Mouse (Mus musculus) CH12.LX (cell line): ENCODE data around the gene Olfr1022. TPM values are rescaled to one million over a fixed set of nuclear protein-coding genes. Genes with fewer than 3 reads are reported as not detected.

ENCODE experiments used
- DNase-seq: peaks from one replicate; pipeline ENCODE4 v3.0.0-alpha.2; 2013; ENCODE audit errors: extremely low read depth
- H3K27ac ChIP-seq: 2 replicates; pipeline ENCODE4 v1.5.1; 2012; ENCODE audit warnings: low read depth, mild to moderate bottlenecking, control low read depth, moderate library complexity; ENCODE audit not compliant: insufficient read depth
- H3K27me3 ChIP-seq: replicated peaks from 2 replicates; pipeline ENCODE3; 2012; ENCODE audit warnings: inconsistent platforms
- H3K36me3 ChIP-seq, 2 experiments: replicated peaks in 1 of 2; 2 replicates each; pipeline versions ENCODE3 to v1.6.1; 2012; ENCODE audit warnings: inconsistent platforms in 1 of 2, low read length in 1 of 2, mild to moderate bottlenecking in 1 of 2, mixed read lengths in 1 of 2, moderate library complexity in 1 of 2; ENCODE audit not compliant: control insufficient read depth in 1 of 2, insufficient read depth in 1 of 2
- H3K4me1 ChIP-seq, 2 experiments: 2 replicates each; pipeline ENCODE4 v1.6.1; 2012; ENCODE audit warnings: inconsistent platforms in 1 of 2, moderate library complexity in 1 of 2; ENCODE audit not compliant: insufficient read depth in 2 of 2, control insufficient read depth in 1 of 2
- H3K4me2 ChIP-seq: 2 replicates; pipeline ENCODE4 v1.6.1; 2012; ENCODE audit warnings: low read depth, mild to moderate bottlenecking, control low read depth; ENCODE audit not compliant: poor library complexity, insufficient read depth, severe bottlenecking
- H3K4me3 ChIP-seq, 3 experiments: fragments of 150-350 bp in 1 of 3; sonication (generic) in 1 of 3; replicated peaks in 1 of 3; 2 replicates each; pipeline versions ENCODE3 to v1.5.1; 2011 to 2012; ENCODE audit warnings: low read depth in 2 of 3, low read length in 2 of 3, mild to moderate bottlenecking in 2 of 3, moderate library complexity in 2 of 3, control low read depth in 1 of 3, improper control_type of control experiment in 1 of 3, inconsistent platforms in 1 of 3, mixed read lengths in 1 of 3; ENCODE audit not compliant: poor library complexity in 1 of 3
- H3K79me2 ChIP-seq: replicated peaks from 2 replicates; pipeline ENCODE4 v1.6.1; 2012; ENCODE audit warnings: mild to moderate bottlenecking, moderate library complexity; ENCODE audit not compliant: control insufficient read depth, poor library complexity, insufficient read depth, severe bottlenecking; ENCODE audit errors: extremely low read depth
- H3K9ac ChIP-seq: 2 replicates; pipeline ENCODE4 v1.6.1; 2012; ENCODE audit warnings: low read depth, mild to moderate bottlenecking, control low read depth, moderate library complexity; ENCODE audit not compliant: insufficient read depth
- H3K9me3 ChIP-seq: replicated peaks from 2 replicates; pipeline ENCODE3; 2012; ENCODE audit warnings: low read length, inconsistent platforms, mixed read lengths
- CHD2 ChIP-seq: IDR thresholded peaks from 2 replicates; pipeline ENCODE4 v1.6.1; 2011; ENCODE audit warnings: low read length, improper control_type of control experiment
- CTCF ChIP-seq, 2 experiments: IDR thresholded peaks in 1 of 2; conservative IDR thresholded peaks in 1 of 2; 2 replicates each; pipeline ENCODE4 v1.5.1; 2011 to 2012; ENCODE audit warnings: low read depth in 2 of 2, low read length in 2 of 2, improper control_type of control experiment in 1 of 2, inconsistent platforms in 1 of 2, mild to moderate bottlenecking in 1 of 2, moderate library complexity in 1 of 2
- E2F4 ChIP-seq: IDR thresholded peaks from 2 replicates; pipeline ENCODE4 v1.6.1; 2011; ENCODE audit warnings: low read depth, low read length, improper control_type of control experiment; ENCODE audit not compliant: insufficient replicate concordance
- ETS1 ChIP-seq: conservative IDR thresholded peaks from 2 replicates; pipeline ENCODE4 v1.6.1; 2012; ENCODE audit warnings: low read depth, mild to moderate bottlenecking, inconsistent platforms, low read length, improper control_type of control experiment, moderate library complexity
- GABPA ChIP-seq: IDR thresholded peaks from 2 replicates; pipeline ENCODE4 v1.6.1; 2012; ENCODE audit warnings: low read depth, low read length, improper control_type of control experiment, inconsistent platforms; ENCODE audit not compliant: insufficient replicate concordance
- IRF4 ChIP-seq: IDR thresholded peaks from 2 replicates; pipeline ENCODE4 v1.6.1; 2014; ENCODE audit warnings: low read depth, mild to moderate bottlenecking, inconsistent platforms, low read length, improper control_type of control experiment
- JUN ChIP-seq: IDR thresholded peaks from 2 replicates; pipeline ENCODE4 v1.6.1; 2011; ENCODE audit warnings: low read depth, mild to moderate bottlenecking, low read length, improper control_type of control experiment, moderate library complexity; ENCODE audit not compliant: insufficient read depth
- KAT2A ChIP-seq: IDR thresholded peaks from 2 replicates; pipeline ENCODE4 v1.6.1; 2012; ENCODE audit warnings: low read length, improper control_type of control experiment, inconsistent platforms; ENCODE audit not compliant: insufficient replicate concordance
- MAZ ChIP-seq: IDR thresholded peaks from 2 replicates; pipeline ENCODE4 v1.6.1; 2012; ENCODE audit warnings: low read depth, mild to moderate bottlenecking, inconsistent platforms, low read length, improper control_type of control experiment, moderate library complexity
- MEF2A ChIP-seq: IDR thresholded peaks from 2 replicates; pipeline ENCODE4 v1.6.1; 2014; ENCODE audit warnings: low read depth, mild to moderate bottlenecking, inconsistent platforms, low read length, improper control_type of control experiment, borderline replicate concordance
- MYC ChIP-seq: IDR thresholded peaks from 2 replicates; pipeline ENCODE4 v1.6.1; 2011; ENCODE audit warnings: low read depth, mild to moderate bottlenecking, improper control_type of control experiment, low read length
- NELFE ChIP-seq: IDR thresholded peaks from 2 replicates; pipeline ENCODE4 v1.6.1; 2011; ENCODE audit warnings: low read depth, low read length, improper control_type of control experiment
- NRF1 ChIP-seq: IDR thresholded peaks from 2 replicates; pipeline ENCODE4 v1.6.1; 2014; ENCODE audit warnings: low read depth, mild to moderate bottlenecking, inconsistent platforms, low read length, improper control_type of control experiment, moderate library complexity
- PAX5 ChIP-seq: IDR thresholded peaks from 2 replicates; pipeline ENCODE4 v1.6.1; 2012; ENCODE audit warnings: low read length, inconsistent platforms, mixed read lengths
- POLR2A ChIP-seq: IDR thresholded peaks from 2 replicates; pipeline ENCODE4 v1.6.1; 2011; ENCODE audit warnings: low read depth, mild to moderate bottlenecking, improper control_type of control experiment, low read length
- RAD21 ChIP-seq: IDR thresholded peaks from 2 replicates; pipeline ENCODE4 v1.6.1; 2011; ENCODE audit warnings: low read depth, mild to moderate bottlenecking, low read length, improper control_type of control experiment, moderate library complexity
- RCOR1 ChIP-seq: conservative IDR thresholded peaks from 2 replicates; pipeline ENCODE4 v1.6.1; 2012; ENCODE audit warnings: low read depth, mild to moderate bottlenecking, inconsistent platforms, low read length, improper control_type of control experiment
- SMC3 ChIP-seq: IDR thresholded peaks from 2 replicates; pipeline ENCODE4 v1.6.1; 2011; ENCODE audit warnings: low read depth, low read length, improper control_type of control experiment
- TBP ChIP-seq: conservative IDR thresholded peaks from 2 replicates; pipeline ENCODE4 v1.6.1; 2011; ENCODE audit warnings: low read depth, low read length, improper control_type of control experiment
- TCF12 ChIP-seq: IDR thresholded peaks from 2 replicates; pipeline ENCODE4 v1.6.1; 2014; ENCODE audit warnings: low read depth, mild to moderate bottlenecking, inconsistent platforms, low read length, improper control_type of control experiment
- UBTF ChIP-seq: IDR thresholded peaks from 2 replicates; pipeline ENCODE4 v1.6.1; 2012; ENCODE audit warnings: low read depth, mild to moderate bottlenecking, inconsistent platforms, low read length, improper control_type of control experiment, moderate library complexity
- ZMIZ1 ChIP-seq: IDR thresholded peaks from 2 replicates; pipeline ENCODE4 v1.6.1; 2012; ENCODE audit warnings: low read depth, mild to moderate bottlenecking, inconsistent platforms, low read length, improper control_type of control experiment
- dilution Hi-C: fragments of 300-500 bp; cut with MboI; formaldehyde crosslinking; loops from 2 replicates; pipeline ENCODE4 v1.14.3; 2020; ENCODE audit warnings: low sequenced_read_pairs; ENCODE audit not compliant: extremely low pct_unique_long_range_greater_than_20kb, extremely low pct_ligation_motif_present
- in situ Hi-C: fragments of 300-500 bp; cut with MboI; formaldehyde crosslinking; loops from 3 replicates; pipeline ENCODE4 v1.14.3; 2019; ENCODE audit warnings: low sequenced_read_pairs, low pct_ligation_motif_present, low pct_unique_long_range_greater_than_20kb, mixed read lengths
- polyA plus RNA-seq: library from polyadenylated mRNA; unstranded; fragments of >175 nt; gene quantifications from 2 replicates; pipeline ENCODE4 v1.2.1, GENCODE M21; 2012; ENCODE audit warnings: low read depth; ENCODE audit not compliant: insufficient read length
- total RNA-seq, 2 experiments: library from RNA; depleted of rRNA; stranded (reverse); fragments of 300-350 nt in 1 of 2; fragments of >200 nt in 1 of 2; gene quantifications; 2 replicates each; pipeline ENCODE4 v1.2.3; 2012 to 2014

Gene Olfr1022
- total and polyA plus RNA-seq, 3 experiments, result not detected

- no peaks in the 10 kb centered on the region for H3K4me1 ChIP-seq
- no peak within 1 kb of the TSS for H3K4me2 ChIP-seq
- H3K27ac ChIP-seq, result no peak within 1 kb of the TSS
- dilution Hi-C loops (no loop called here), in situ Hi-C loops (no loop called here)
- no peak within 1 kb of the TSS for H3K4me3 ChIP-seq
- DNase-seq, result no peak
- H3K9ac ChIP-seq, result no peak within 1 kb of the TSS
- TF ChIP-seq MEF2A, result no peak
- no peak for TF ChIP-seq POLR2A
- TF ChIP-seq TBP, result no peak
- no peaks in the 10 kb centered on the region for H3K79me2 ChIP-seq
- peaks cover 25% of the 10 kb centered on the region for H3K9me3 ChIP-seq
- H3K36me3 ChIP-seq, result no peaks in the 10 kb centered on the region
- H3K27me3 ChIP-seq, result no peaks in the 10 kb centered on the region
Measured at GRCm38 (mm10) chr2:85904952-85905351, 36.6 kb downstream of the Olfr1022 start, which contains the start of gene Olfr1024. Gene Olfr1024, minus strand, starts transcription at chr2:85905052.

DNA sequence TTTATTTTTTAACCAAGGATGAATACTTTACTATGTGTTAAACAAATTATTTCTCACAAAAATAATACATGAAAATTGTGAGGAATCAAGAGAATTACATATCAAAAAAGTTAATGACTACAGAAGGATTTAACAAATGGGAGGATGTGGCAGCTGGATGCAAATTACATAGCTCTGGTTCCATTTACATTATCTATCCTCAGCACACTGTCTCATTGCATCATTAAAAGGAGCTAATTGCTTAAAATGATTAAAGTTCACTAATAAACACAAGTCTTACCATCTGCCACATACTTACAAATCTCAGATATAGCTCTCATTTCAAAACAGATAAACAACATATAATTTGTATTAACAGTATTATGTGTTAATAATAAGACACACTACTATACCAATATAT lies 44.8 kb downstream of the Olfr1022 start:
- no peaks in the 10 kb centered on the region for H3K36me3 ChIP-seq
- H3K9me3 ChIP-seq, result peaks cover 11% of the 10 kb centered on the region
- no peak overlapping the region for H3K9ac ChIP-seq
- no peak overlapping the region for H3K4me3 ChIP-seq
- in situ Hi-C loops, result no loop called here
- no peak overlapping the region for H3K4me2 ChIP-seq
- no peaks in the 10 kb centered on the region for H3K27me3 ChIP-seq
- no peak for TF ChIP-seq TCF12
- no peak for TF ChIP-seq E2F4
- no peak for TF ChIP-seq SMC3
- no peak for TF ChIP-seq GABPA
- no peak for TF ChIP-seq CTCF (conservative IDR thresholded peaks at IDR 0.05 in 1 of 2, IDR thresholded peaks at IDR 0.05 in 1 of 2; ENCODE audit: low read depth in 2 of 2, low read length in 2 of 2)
- TF ChIP-seq MYC, result no peak
- no peak for TF ChIP-seq PAX5
- TF ChIP-seq CHD2, result no peak
- TF ChIP-seq UBTF, result no peak
- no peak for TF ChIP-seq RAD21
- no peak for DNase-seq
- no peak overlapping the region for H3K27ac ChIP-seq
- no peaks in the 10 kb centered on the region for H3K79me2 ChIP-seq
- H3K4me1 ChIP-seq, result no peaks in the 10 kb centered on the region
- dilution Hi-C loops, result no loop called here

- Histone ChIP-seq H3K9me3 (peaks cover 7% of the 10 kb centered on the region), H3K79me2 (no peaks in the 10 kb centered on the region), H3K27me3 (no peaks in the 10 kb centered on the region), H3K9ac (no peak within 1 kb of the TSS), H3K4me1 (no peaks in the 10 kb centered on the region), H3K4me2 (no peak within 1 kb of the TSS), H3K36me3 (no peaks in the 10 kb centered on the region), H3K4me3 (no peak within 1 kb of the TSS), H3K27ac (no peak within 1 kb of the TSS)
- DNase-seq, result no peak
- dilution Hi-C loops (no loop called here), in situ Hi-C loops (no loop called here)
- no peak for TF ChIP-seq TCF12
- no peak for TF ChIP-seq ZMIZ1
- TF ChIP-seq ETS1, result no peak
- TF ChIP-seq CHD2, result no peak
- no peak for TF ChIP-seq JUN
- TF ChIP-seq MAZ, result no peak
- TF ChIP-seq NELFE, result no peak
- no peak for TF ChIP-seq RCOR1
- TF ChIP-seq SMC3, result no peak
- no peak for TF ChIP-seq MYC
- no peak for TF ChIP-seq IRF4
- no peak for TF ChIP-seq NRF1
- TF ChIP-seq KAT2A, result no peak
Measured at GRCm38 (mm10) chr2:85914893-85915292, 46.5 kb downstream of the Olfr1022 start, which contains the start of gene Olfr1025-ps1. Gene Olfr1025-ps1, plus strand, starts transcription at chr2:85915193.
